Mouse (Mus musculus): ENCODE results near the gene Prss22.
A peak's percentile ranks its signal among the peaks of the same experiment; 100 is the strongest.

DNA sequence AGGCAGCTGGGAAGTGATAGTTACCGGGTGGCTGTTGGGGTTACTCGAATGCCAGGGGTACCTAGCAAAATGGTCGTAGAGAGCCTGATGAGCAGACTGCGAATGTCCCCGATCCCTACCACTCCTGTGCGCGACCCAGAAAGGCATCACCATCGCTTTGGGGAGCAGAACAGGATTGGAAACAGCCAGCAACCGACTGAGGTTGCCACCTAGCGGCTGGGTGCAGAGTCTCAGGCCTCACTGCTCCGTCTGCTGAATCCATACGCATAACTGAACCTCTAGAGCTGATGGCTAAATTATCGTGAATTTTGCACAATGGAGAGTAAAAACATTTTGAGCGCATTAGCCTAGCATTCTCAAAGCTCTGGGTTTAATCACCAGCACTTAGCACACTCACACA is 17.8 kb upstream of the Prss22 start:
- TF ChIP-seq POLR2A (IDR thresholded peaks at IDR 0.05; ENCODE audit: extremely low read depth, insufficient read depth, low read length) (no peak), CTCF (IDR thresholded peaks at IDR 0.05; ENCODE audit: low read depth, low read length) (peak; percentile 82)

Data from liver, adult 2 months (tissue).